Mouse (Mus musculus) lung, postnatal 0 days (tissue): ENCODE measurements around the gene Pkd1l3.

Experiments used
- CTCF ChIP-seq: IDR thresholded peaks from 2 replicates; pipeline ENCODE4 v1.5.1; 2016; ENCODE audit warnings: antibody characterized with exemption, mild to moderate bottlenecking
- EP300 ChIP-seq: IDR thresholded peaks from 2 replicates; pipeline ENCODE4 v1.6.1; 2016; ENCODE audit warnings: antibody characterized with exemption, mild to moderate bottlenecking, control low read depth

DNA sequence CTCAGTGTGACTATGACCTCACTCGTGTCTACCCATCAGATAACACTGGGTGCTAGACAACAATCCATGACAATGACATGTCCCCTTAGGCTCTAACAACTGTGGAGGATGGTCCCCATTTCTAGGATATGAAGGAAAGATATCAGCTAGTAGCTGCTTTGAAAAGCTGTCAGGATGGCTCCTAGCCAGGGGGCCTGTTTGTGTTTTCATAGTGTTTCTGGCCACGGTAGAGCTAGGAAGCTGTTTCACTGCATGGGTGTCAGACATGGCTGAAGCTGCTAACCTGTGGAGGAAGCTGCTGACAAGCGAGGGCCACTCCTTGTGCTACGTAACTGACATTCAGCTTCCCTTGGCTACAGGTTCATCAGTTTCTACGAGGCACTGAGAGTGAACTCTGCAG, 52.3 kb downstream of the Pkd1l3 start:
- TF ChIP-seq EP300 (no peak), CTCF (no peak)
